Mouse (Mus musculus) C2C12 (cell line): Measurements from ENCODE around the gene Sertad2. TPM values are rescaled to one million over a fixed set of nuclear protein-coding genes. Genes with fewer than 3 reads are reported as not detected.

Source experiments
- H3K27me3 ChIP-seq: one replicate; pipeline ENCODE4 v1.6.1; 2011; ENCODE audit not compliant: control insufficient read depth, insufficient read depth, insufficient read length
- H3K36me3 ChIP-seq: one replicate; pipeline ENCODE4 v1.6.1; 2011; ENCODE audit not compliant: control insufficient read depth, insufficient read depth
- H3K4me3 ChIP-seq: one replicate; pipeline ENCODE4 v1.5.1; 2011; ENCODE audit warnings: mild to moderate bottlenecking, control low read depth; ENCODE audit not compliant: poor library complexity, insufficient read depth, severe bottlenecking
- H3K79me2 ChIP-seq: one replicate; pipeline ENCODE4 v1.6.1; 2011; ENCODE audit not compliant: control insufficient read depth, insufficient read depth
- H3K79me3 ChIP-seq: one replicate; pipeline ENCODE4 v1.6.1; 2011; ENCODE audit warnings: low read depth, control low read depth
- H3ac ChIP-seq: one replicate; pipeline ENCODE3; 2011; ENCODE audit warnings: low read depth; ENCODE audit not compliant: control insufficient read depth, insufficient read length
- CEBPB ChIP-seq: IDR thresholded peaks from one replicate; pipeline ENCODE4 v1.6.1; 2011; ENCODE audit warnings: low read depth, mild to moderate bottlenecking, control low read depth, moderate library complexity
- CTCF ChIP-seq: IDR thresholded peaks from one replicate; pipeline ENCODE4 v1.5.1; 2011; ENCODE audit not compliant: control insufficient read depth, insufficient read depth, insufficient read length
- FOSL1 ChIP-seq: IDR thresholded peaks from one replicate; pipeline ENCODE4 v1.8.0; 2011; ENCODE audit warnings: mild to moderate bottlenecking, low read length; ENCODE audit not compliant: poor library complexity, insufficient read depth, severe bottlenecking
- MAX ChIP-seq: IDR thresholded peaks from one replicate; pipeline ENCODE4 v1.6.1; 2011; ENCODE audit warnings: mild to moderate bottlenecking, control low read depth
- MYOD1 ChIP-seq: IDR thresholded peaks from one replicate; pipeline ENCODE4 v1.6.1; 2011; ENCODE audit warnings: low read depth; ENCODE audit not compliant: control insufficient read depth, insufficient read length
- MYOG ChIP-seq: IDR thresholded peaks from one replicate; pipeline ENCODE4 v1.6.1; 2011; ENCODE audit not compliant: control insufficient read depth, insufficient read length; ENCODE audit errors: extremely low read depth
- USF1 ChIP-seq: IDR thresholded peaks from one replicate; pipeline ENCODE4 v1.6.1; 2011; ENCODE audit warnings: low read depth, mild to moderate bottlenecking, control low read depth, moderate library complexity
- polyA plus RNA-seq: library from polyadenylated mRNA; unstranded; fragments of >200 nt; fragmentation: generic; extraction: Trizol; gene quantifications from one replicate; pipeline ENCODE4 v1.2.1, GENCODE M21; 2012; ENCODE audit warnings: missing spikeins

The Sertad2 gene
- polyA plus RNA-seq, 1 experiment = 15.5 TPM

- H3K79me3 ChIP-seq = peaks cover 1% of the 10 kb centered on the region
- no peaks in the 10 kb centered on the region for H3K27me3 ChIP-seq
- no peaks in the 10 kb centered on the region for H3K36me3 ChIP-seq
Observed at GRCm38 (mm10) chr11:20592010-20592409, 49.0 kb downstream of the Sertad2 start.

DNA sequence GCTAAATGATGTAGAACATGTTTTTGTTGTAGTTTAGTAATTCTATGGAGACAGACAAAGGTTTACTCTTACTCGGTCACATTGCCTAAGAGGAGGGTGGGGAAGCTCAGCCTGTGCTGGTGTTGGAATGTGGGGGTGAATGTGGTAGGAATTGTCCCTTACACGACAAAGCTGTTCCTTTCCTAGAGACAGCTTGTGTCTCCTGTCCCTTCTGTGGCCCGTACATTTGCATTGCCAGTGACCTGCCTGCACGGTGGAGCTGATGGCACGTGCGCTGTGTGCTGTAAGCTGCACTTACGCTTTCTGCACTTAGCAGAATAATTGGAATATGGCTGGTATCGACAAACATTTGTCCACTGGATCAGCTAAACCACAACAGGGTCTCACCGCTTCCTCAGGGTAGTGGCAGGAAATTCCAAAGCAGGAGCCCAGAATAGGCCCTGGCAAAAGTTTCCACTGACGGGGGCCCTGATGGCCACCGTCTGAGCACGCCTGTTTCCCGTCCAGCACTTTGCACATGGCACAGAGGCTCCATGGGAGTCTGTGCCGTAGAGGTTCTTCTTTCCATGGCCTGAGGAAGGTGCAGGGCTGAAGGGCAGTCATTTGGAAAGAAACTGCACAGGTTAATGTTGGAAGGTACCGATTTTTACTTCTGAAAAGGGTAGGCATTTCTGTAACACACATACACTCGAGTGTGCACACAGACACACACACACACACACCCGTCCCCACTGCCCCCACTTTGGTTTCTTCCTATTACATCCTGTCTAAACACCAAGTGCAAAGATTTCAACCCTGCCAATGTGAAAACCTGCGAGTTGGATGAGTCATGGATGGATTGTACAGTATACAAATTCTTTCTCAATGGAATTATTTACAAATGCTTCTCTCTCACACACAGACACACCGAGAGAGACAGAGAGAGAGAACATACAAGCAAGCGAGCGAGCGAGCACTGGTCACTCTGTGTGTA, 51.5 kb downstream of the Sertad2 start:
- Histone ChIP-seq H3K79me2 (peaks cover 23% of the 10 kb centered on the region), H3ac (no peak overlapping the region), H3K79me3 (peaks cover 1% of the 10 kb centered on the region), H3K4me3 (no peak overlapping the region), H3K27me3 (no peaks in the 10 kb centered on the region), H3K36me3 (peaks cover 2% of the 10 kb centered on the region)
- TF ChIP-seq USF1 (no peak), CEBPB (no peak), FOSL1 (no peak), MYOD1 (no peak), MYOG (no peak), CTCF (no peak), MAX (no peak)

More at GRCm38 (mm10) chr11:20592010-20592409, 49.0 kb downstream of the Sertad2 start:
- H3ac ChIP-seq = no peak overlapping the region
- TF ChIP-seq USF1 (no peak), MYOD1 (no peak), FOSL1 (no peak), CTCF (no peak), MYOG (no peak), CEBPB (no peak), MAX (no peak)
- H3K79me2 ChIP-seq = peaks cover 32% of the 10 kb centered on the region
- no peak overlapping the region for H3K4me3 ChIP-seq

DNA sequence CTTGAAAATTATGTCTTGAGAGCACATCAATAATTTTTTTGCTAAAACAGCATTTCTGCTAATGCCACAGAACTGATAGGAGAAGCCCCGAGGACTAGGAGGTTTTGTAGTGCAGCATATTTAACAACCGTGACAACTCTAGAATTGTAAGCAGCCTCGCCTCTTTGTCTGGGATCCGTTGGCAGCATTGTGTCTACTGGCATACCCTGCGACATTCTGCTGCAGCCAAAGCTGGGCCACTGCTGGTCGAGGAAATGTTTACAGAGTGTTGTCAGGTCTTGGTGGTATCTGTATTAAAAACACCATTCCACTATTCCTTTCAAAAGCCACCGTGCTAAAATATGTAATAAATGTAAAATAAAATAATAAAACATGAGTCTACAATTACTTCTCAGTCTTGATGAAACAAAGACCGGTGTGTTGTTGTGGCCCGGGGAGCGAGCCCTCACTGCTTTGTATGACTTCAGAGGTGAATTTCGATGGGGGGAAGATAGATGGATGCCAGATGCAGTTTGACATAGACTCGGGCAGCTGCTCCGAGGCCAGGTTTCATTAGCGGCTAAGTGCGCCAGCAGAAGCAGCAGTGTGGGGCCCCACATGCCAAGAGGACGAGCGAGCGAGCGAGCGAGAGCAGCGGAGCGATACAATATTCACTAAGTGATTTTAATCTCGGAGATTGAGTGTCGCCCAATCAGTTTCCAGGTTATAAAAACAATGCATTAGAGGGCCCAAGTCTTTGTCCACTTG, 60.2 kb downstream of the Sertad2 start:
- Histone ChIP-seq H3ac (no peak overlapping the region), H3K79me3 (no peaks in the 10 kb centered on the region), H3K79me2 (peaks cover 9% of the 10 kb centered on the region), H3K27me3 (no peaks in the 10 kb centered on the region), H3K4me3 (no peak overlapping the region), H3K36me3 (peaks cover 5% of the 10 kb centered on the region)
- TF ChIP-seq MYOG (no peak), CEBPB (no peak), MYOD1 (peak; percentile 29), FOSL1 (no peak), USF1 (no peak), CTCF (no peak)

- Histone ChIP-seq H3K36me3 (peaks cover 5% of the 10 kb centered on the region), H3K27me3 (no peaks in the 10 kb centered on the region)
- TF ChIP-seq MYOD1 = no peak
- TF ChIP-seq USF1 = no peak
- TF ChIP-seq MYOG = no peak
- no peak for TF ChIP-seq CEBPB
- no peak for TF ChIP-seq FOSL1
- TF ChIP-seq CTCF = no peak
- no peak for TF ChIP-seq MAX
Observed at GRCm38 (mm10) chr11:20604119-20604518, 61.1 kb downstream of the Sertad2 start.

DNA sequence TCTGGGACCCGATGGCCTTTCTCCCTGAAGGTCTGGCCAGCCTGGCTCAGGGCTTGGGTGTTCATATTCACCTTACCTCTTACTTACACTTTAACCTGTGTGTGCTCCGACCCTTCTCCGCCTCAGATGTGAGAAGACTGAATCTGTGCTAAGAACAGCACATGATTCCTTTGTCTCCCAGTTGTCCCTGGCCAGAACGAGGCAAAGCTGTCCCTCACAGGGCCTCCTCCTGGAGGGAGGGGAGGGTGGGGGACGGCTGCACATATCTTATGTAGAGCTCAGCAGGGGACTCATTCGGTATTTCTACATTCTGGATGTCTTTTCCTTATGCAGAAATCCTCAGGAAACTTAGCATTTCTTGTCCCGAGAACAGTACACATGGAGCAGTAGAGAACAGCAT, 62.6 kb downstream of the Sertad2 start:
- peaks cover 3% of the 10 kb centered on the region for H3K79me3 ChIP-seq
- no peak overlapping the region for H3K4me3 ChIP-seq
- TF ChIP-seq CTCF = no peak
- no peaks in the 10 kb centered on the region for H3K27me3 ChIP-seq
- peaks cover 21% of the 10 kb centered on the region for H3K79me2 ChIP-seq
- no peak overlapping the region for H3ac ChIP-seq
- H3K36me3 ChIP-seq = no peaks in the 10 kb centered on the region

More at GRCm38 (mm10) chr11:20604119-20604518, 61.1 kb downstream of the Sertad2 start:
- Histone ChIP-seq H3ac (no peak overlapping the region), H3K4me3 (no peak overlapping the region), H3K79me3 (no peaks in the 10 kb centered on the region), H3K79me2 (peaks cover 13% of the 10 kb centered on the region)
